Mouse (Mus musculus): ENCODE data around the gene Alppl2.
A peak's percentile ranks its signal among the peaks of the same experiment; 100 is the strongest.

The Alppl2 gene

GRCm38 (mm10) chr1:87050072-87050471, 39.7 kb downstream of the Alppl2 start:
- DNase-seq (ENCODE audit: low spot score), result no peak

- peak; percentile 56 for DNase-seq (ENCODE audit: low spot score)
These were observed 47.8 kb downstream of the Alppl2 start for GRCm38 (mm10) chr1:87041814-87042438.

- DNase-seq (ENCODE audit: low spot score), result peak; percentile 59
These were observed 48.6 kb downstream of the Alppl2 start for GRCm38 (mm10) chr1:87041119-87041518.

GRCm38 (mm10) chr1:87038477-87039070, 51.2 kb downstream of the Alppl2 start:
- no peak for DNase-seq (ENCODE audit: low spot score)

Data from ovary, postnatal 10 days (tissue).